Mouse (Mus musculus): Measurements from ENCODE around the gene Acot8.

DNA sequence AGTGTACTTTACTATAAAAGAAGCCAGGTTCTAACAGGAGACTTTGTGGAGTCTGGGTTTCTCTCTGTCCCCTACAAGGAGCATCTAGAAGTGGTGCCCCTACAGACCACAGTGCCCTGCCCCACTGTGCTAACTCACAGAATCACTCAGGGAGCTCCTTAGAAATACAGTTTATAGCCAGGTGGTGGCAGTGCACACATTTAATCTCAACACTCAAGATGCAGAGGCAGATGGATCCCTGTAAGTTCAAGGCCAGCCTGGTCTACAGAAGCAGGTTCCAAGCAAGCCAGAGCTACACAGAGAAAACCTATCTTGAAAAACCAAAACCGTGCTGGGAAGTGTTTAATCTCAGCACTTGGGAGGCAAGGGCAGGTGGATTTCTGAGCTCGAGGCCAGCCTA, 10.9 kb downstream of the Acot8 start:
- TF ChIP-seq POLR2A (IDR thresholded peaks at IDR 0.05; ENCODE audit: insufficient read depth, low read depth, low read length) (no peak), CTCF (IDR thresholded peaks at IDR 0.05; ENCODE audit: insufficient read depth, low read depth, low read length) (no peak)

All from olfactory bulb, adult 2 months (tissue).